Mouse (Mus musculus) small intestine, adult 2 months (tissue): ENCODE measurements at regions not wholly inside any gene's neighbourhood (a gene's known extent, or its start where the extent isn't known, plus 50 kb on each side); places are given as distances from the start of the nearest gene placed in this dataset.

ENCODE experiments used
- H3K27ac ChIP-seq: fragments of 200-500 bp; 2 replicates; pipeline ENCODE4 v1.5.1; 2012; ENCODE audit warnings: low read depth, low read length, control low read depth, inconsistent platforms; ENCODE audit not compliant: insufficient read depth
- H3K27me3 ChIP-seq: fragments of 200-500 bp; 2 replicates; pipeline ENCODE4 v1.6.1; 2012; ENCODE audit warnings: mild to moderate bottlenecking, moderate library complexity, low read length, inconsistent platforms; ENCODE audit not compliant: control insufficient read depth, insufficient read depth
- H3K36me3 ChIP-seq: fragments of 200-500 bp; 2 replicates; pipeline ENCODE4 v1.6.1; 2012; ENCODE audit warnings: mild to moderate bottlenecking, low read length, control low read depth, inconsistent platforms; ENCODE audit not compliant: control insufficient read depth, insufficient read depth
- H3K4me1 ChIP-seq: fragments of 200-500 bp; 2 replicates; pipeline ENCODE4 v1.6.1; 2012; ENCODE audit warnings: low read length, inconsistent platforms, mixed read lengths; ENCODE audit not compliant: control insufficient read depth, insufficient read depth, insufficient read length
- H3K4me3 ChIP-seq: fragments of 200-500 bp; 2 replicates; pipeline ENCODE4 v1.5.1; 2012; ENCODE audit warnings: low read depth, mild to moderate bottlenecking, control low read depth, inconsistent platforms, low read length, moderate library complexity
- CTCF ChIP-seq: fragments of 200-500 bp; IDR thresholded peaks from 2 replicates; pipeline ENCODE4 v1.5.1; 2012; ENCODE audit warnings: low read depth, mild to moderate bottlenecking, control low read depth, inconsistent platforms, low read length, moderate library complexity, mixed read lengths; ENCODE audit not compliant: insufficient replicate concordance, insufficient read length; ENCODE audit errors: extremely low read depth
- POLR2A ChIP-seq: fragments of 200-500 bp; IDR thresholded peaks from 2 replicates; pipeline ENCODE4 v1.6.1; 2012; ENCODE audit warnings: low read depth, mild to moderate bottlenecking, control low read depth, inconsistent platforms, low read length, moderate library complexity
- WGBS: fragments of 180-500 bp; shearing (Covaris S2); methylation state at CpG from one replicate; pipeline ENCODE4 v1.1.7; 2018; 5-methylcytosine and 5-hydroxymethylcytosine counted together

GRCm38 (mm10) chr1:92386752-92387151, 86.9 kb downstream of the Ndufa10 start:
- Histone ChIP-seq H3K36me3 (no peaks in the 10 kb centered on the region), H3K27ac (no peak overlapping the region), H3K27me3 (no peaks in the 10 kb centered on the region), H3K4me1 (no peaks in the 10 kb centered on the region), H3K4me3 (no peak overlapping the region)
- TF ChIP-seq POLR2A (no peak), CTCF (no peak)

- Histone ChIP-seq H3K36me3 (no peaks in the 10 kb centered on the region), H3K27ac (no peak overlapping the region), H3K27me3 (no peaks in the 10 kb centered on the region), H3K4me1 (no peaks in the 10 kb centered on the region), H3K4me3 (no peak overlapping the region)
- TF ChIP-seq POLR2A (no peak), CTCF (no peak)
Measured at GRCm38 (mm10) chr1:92384945-92385344, 88.7 kb downstream of the Ndufa10 start.

- WGBS = 63% methylated on average over 4 of the region's 4 CpGs
- TF ChIP-seq CTCF = no peak
- no peak for TF ChIP-seq POLR2A
- Histone ChIP-seq H3K4me3 (no peak overlapping the region), H3K27ac (no peak overlapping the region), H3K4me1 (no peaks in the 10 kb centered on the region), H3K27me3 (no peaks in the 10 kb centered on the region), H3K36me3 (no peaks in the 10 kb centered on the region)
Measured at GRCm38 (mm10) chr1:92383749-92384148, 89.9 kb downstream of the Ndufa10 start.

GRCm38 (mm10) chr1:92379510-92379886, 94.2 kb downstream of the Ndufa10 start:
- Histone ChIP-seq H3K27ac (peak overlapping the region; percentile 36; the same call in 1 of the 2 replicates), H3K27me3 (no peaks in the 10 kb centered on the region), H3K36me3 (no peaks in the 10 kb centered on the region), H3K4me3 (no peak overlapping the region), H3K4me1 (peaks cover 5% of the 10 kb centered on the region; the same call in 1 of the 2 replicates)
- TF ChIP-seq POLR2A (no peak), CTCF (no peak)
- WGBS = 69% methylated on average over 3 of the region's 3 CpGs

- WGBS = 63% methylated on average over 8 of the region's 8 CpGs
Measured at GRCm38 (mm10) chr1:92378741-92379509, 94.7 kb downstream of the Ndufa10 start.

GRCm38 (mm10) chr1:92376456-92376855, 97.2 kb downstream of the Ndufa10 start:
- Histone ChIP-seq H3K27me3 (no peaks in the 10 kb centered on the region), H3K4me3 (no peak overlapping the region), H3K27ac (no peak overlapping the region), H3K4me1 (peaks cover 6% of the 10 kb centered on the region; the same call in 1 of the 2 replicates), H3K36me3 (no peaks in the 10 kb centered on the region)
- TF ChIP-seq CTCF (no peak), POLR2A (no peak)
- WGBS = 59% methylated on average over 4 of the region's 4 CpGs

More at GRCm38 (mm10) chr1:92378741-92379509, 94.7 kb downstream of the Ndufa10 start:
- Histone ChIP-seq H3K27ac (peak overlapping the region; percentile 36; the same call in 1 of the 2 replicates), H3K4me1 (peaks cover 5% of the 10 kb centered on the region; the same call in 1 of the 2 replicates), H3K36me3 (no peaks in the 10 kb centered on the region), H3K27me3 (no peaks in the 10 kb centered on the region), H3K4me3 (no peak overlapping the region)
- TF ChIP-seq POLR2A = no peak

- no peak overlapping the region for H3K27ac ChIP-seq
- TF ChIP-seq CTCF (no peak), POLR2A (no peak)
- H3K27me3 ChIP-seq = no peaks in the 10 kb centered on the region
- peaks cover 6% of the 10 kb centered on the region; the same call in 1 of the 2 replicates for H3K4me1 ChIP-seq
- H3K36me3 ChIP-seq = no peaks in the 10 kb centered on the region
- 79% methylated on average over 5 of the region's 5 CpGs for WGBS
- no peak overlapping the region for H3K4me3 ChIP-seq
Measured at GRCm38 (mm10) chr1:92372222-92372990, 101.3 kb downstream of the Ndufa10 start.
